Mouse (Mus musculus) heart, postnatal 14 days (tissue): ENCODE data around the gene Adamts15. TPM values are rescaled to one million over a fixed set of nuclear protein-coding genes. Genes with fewer than 3 reads are reported as not detected.
A peak's percentile ranks its signal among the peaks of the same experiment; 100 is the strongest.

Experiments used
- DNase-seq, 2 experiments: peaks; one replicate each; pipeline ENCODE4 v3.0.0; 2021 to 2022
- intact Hi-C: fragments of 180-260 bp; cut with DNase I; formaldehyde crosslinking; loops from one replicate; pipeline ENCODE4 v1.15.1; 2025
- total RNA-seq, 2 experiments: library from RNA; stranded (reverse); gene quantifications; 2 replicates each; pipeline ENCODE4 v1.2.3; 2021

Gene Adamts15
- total RNA-seq, 2 experiments from 2014 or later = 13.1 to 15.9 TPM

DNA sequence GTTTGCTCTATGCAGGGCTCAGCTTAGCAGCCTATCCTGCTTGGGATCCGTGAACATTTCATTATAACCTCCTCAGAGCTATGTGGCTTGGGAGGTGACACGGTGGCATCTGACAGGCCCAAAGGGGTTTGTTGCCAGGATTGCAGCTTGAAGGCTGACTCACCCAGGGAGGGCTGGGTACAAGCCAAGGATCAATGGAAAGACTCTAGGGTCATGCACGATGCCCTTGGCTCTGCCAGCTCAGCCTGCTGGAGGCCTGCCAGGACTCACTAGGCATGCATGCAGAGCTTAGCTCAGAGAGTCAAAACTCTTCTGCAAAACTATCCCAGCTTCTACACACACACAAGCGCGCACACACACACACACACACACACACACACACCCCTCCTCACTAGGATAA lies 25.5 kb downstream of the Adamts15 start:
- intact Hi-C loops = no loop called here
- peak; percentile 85 to 87 for DNase-seq

DNA sequence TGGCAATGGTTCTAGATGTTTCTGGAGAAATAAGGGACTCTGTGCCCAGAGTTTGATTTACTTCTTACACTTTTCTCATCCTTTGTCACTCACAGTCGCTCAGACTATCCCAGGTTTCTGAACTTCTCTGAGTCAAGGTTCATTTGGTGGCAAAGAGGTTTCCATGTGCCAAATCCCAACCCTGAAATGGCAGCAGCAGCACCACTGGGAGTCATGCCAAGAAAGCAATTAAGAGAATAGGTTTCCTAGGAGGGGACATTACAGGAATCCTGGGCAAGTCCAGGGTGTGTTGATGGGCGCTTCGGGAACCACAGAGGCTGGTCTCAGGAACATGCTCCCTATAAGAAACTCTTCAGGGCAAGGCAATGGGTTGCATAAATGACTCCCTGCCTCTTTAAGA lies 26.6 kb downstream of the Adamts15 start:
- peak in 1 of 2 experiments; percentile 32 for DNase-seq
- intact Hi-C loops = no loop called here

DNA sequence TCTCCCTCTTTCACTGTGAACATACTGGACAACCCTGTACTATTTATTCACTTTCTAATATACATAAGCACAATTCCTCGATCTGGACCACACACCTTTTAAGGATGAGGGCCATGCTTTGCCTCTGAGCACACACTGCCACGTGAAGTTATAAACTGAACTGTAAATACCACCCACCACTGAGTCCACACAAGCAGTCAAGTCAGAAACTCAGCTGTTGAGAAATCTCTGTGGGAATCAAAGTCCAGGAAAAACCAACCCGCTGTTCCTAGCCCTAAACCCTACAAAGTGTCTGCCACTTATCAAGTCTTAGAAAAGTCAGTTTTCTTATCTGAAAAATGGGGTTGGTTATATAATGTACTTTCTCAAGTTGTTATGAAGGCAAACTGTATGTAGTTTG lies 36.0 kb downstream of the Adamts15 start:
- no peak for DNase-seq
- intact Hi-C loops = no loop called here

DNA sequence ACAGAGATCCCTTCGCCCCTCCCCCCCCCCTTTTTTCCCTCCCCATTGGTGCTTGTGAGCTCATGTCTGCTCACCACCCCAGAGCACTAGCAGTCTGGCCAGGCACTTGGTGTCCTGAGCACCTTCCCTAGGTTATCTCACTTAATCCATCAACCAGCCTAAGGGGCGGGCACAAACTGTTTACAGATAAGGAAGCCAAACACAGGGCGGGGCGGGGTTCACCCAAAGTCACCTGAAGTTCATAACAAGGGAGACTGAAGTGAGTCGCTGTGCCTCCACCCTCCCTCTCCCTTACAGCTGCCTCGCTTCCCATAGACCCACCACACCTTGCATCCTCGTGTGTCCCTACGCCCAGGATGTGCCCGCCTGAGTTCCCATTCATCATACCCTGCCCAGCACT lies 41.7 kb downstream of the Adamts15 start:
- intact Hi-C loops = no loop called here
- DNase-seq = no peak

DNA sequence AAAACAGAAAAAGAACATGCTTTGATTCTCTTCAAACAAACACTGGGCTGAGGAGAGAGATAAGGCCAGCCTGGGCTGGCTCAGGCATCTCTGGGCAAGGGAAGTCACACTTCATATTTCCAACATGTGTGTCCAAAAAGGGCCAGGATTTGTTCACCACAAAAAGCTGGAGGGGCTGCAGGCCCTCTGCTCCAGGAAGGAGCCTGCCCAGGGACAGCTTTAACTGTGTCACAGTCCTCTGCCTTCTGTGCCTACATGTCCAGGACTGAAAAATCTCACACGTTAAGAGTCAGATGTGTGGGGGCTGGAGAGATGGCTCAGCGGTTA lies 42.3 kb downstream of the Adamts15 start:
- intact Hi-C loops = no loop called here
- no peak for DNase-seq

DNA sequence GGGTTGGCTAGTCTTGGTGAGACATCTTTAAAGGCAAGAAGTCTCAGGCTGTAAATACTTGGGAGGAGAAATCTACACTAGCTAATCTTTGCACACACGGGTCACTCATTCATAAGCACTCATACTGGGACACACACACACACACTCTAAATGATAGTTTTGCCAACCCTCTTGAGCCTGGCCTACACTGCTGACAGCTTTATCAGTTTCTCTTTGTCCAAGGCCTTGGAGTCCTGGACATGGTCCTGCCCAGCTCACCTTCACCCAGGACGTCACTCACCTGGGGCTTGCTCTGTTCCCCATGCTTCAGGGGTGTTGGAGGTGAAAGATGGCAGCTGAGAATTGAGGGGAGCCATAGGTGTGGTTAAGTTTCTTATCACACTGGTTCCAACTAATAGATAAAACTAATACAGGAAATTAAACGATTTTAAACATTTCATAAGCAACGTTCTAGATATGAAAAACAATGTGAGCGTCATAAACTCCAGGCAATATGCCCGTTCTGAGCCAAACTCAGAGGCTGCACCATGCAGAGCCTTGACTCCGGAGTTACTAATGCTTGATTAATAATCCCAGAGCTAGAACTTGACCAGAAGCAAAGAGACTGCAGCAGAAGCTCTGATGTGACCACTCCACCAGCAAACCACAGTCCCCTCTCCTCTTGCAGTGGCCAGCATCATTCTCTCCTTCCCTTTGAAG lies 42.9 kb downstream of the Adamts15 start:
- peak in 1 of 2 experiments; percentile 9 for DNase-seq
- intact Hi-C loops = no loop called here

DNA sequence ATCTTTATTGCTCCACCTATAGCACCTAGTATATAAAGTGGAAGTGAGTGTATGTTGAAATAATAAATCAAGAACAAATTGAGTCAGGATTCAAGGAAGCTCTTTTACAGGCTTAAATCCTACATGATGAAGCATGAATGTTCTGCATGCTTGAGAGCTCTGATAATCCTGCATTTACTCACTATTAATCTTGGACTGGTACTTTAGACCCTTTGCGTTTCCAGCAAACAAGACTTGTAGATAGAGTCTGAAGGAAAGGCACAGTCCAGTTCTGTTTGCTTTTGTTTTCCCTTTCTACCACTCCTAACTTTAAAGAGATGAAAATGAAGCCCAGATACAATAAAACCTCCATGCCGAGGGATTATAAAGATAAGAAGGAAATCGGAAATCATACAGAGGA lies 45.7 kb downstream of the Adamts15 start:
- intact Hi-C loops = no loop called here
- DNase-seq = no peak

DNA sequence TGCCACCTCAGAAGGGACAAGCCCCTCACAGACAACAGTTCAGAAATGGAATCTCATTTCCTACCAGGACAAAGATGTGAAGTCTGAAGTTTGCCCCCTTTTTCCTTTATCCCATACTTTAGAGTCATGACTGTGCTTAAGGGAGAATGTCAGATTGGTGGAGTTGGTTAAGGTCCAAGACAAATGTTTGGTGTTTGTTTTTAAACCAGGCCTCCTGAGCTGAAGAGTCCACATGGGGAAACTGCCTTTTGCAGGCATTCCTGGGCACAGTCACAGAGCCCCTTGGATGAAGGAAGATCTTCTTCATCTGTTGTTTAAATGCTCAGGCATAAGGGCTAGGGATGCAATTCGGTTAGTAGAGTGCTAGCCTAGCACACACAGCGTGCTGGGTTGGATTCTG lies 66.4 kb downstream of the Adamts15 start:
- intact Hi-C loops = no loop called here
- DNase-seq = no peak

DNA sequence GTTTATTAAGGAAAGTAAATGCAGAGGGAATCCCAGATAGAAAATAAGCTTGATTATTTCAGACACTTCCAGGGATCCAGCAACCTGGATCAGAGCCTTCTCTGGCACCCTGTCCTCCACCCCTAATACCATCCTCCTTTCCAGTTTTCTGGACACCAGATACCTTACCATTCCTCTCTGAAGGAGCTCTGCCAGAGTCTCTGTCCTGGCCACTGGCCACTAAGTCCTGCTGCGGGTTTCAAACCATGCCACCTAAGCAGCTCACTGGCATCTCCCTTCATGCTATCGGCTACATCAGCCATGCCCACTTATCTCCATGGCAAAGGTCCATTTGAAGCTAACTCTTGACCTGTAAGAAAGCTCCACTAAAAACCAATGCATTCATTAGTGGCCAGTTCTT lies 70.4 kb downstream of the Adamts15 start:
- no peak for DNase-seq
- intact Hi-C loops = no loop called here

DNA sequence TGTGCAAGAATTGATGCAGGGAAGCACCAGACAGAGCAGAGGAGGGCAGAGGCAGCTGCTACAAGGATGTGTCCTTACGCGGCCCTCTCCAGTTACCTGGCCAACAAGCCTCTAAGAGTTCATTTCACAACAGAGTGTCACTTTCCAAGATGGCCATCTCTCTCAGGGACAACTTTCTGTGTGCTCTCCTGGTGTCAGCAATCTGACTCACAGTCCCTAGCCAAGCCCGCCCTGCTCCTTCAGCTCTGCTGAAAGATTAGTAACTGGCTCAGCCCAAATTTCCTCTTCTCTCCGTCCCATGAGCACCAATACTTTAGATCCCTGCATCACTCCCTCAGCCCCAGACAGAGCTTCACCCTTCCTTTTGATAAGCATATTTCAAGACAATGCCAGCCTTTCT lies 72.3 kb downstream of the Adamts15 start:
- DNase-seq = peak in 1 of 2 experiments; percentile 15

DNA sequence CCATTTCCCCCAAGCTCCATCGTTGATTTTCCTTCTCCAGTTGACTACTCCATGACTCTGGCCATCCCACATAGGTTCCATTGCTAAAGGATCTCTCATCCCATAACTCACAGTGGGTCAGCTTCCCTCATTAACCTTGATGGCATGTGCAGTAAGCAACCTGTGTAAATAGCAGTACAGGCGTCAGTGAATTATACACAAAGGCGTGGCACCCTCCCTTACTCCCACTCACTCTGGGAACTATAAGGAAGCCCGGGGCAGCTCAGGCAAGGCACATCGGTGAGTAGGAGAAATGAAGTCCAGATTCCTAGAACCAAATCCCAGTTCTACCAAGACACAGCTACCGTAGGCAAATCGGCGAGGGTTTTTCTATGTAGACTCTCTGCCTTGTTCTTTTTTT lies 72.8 kb downstream of the Adamts15 start:
- DNase-seq = no peak
- intact Hi-C loops = loop anchor here (5.0 kb wide), 2 partner anchors 67 to 68 kb away; no protein-coding TSS in a partner anchor

More for the DNA sequence above, 72.3 kb downstream of the Adamts15 start:
- intact Hi-C loops = loop anchor here (5.0 kb wide), 2 partner anchors 67 to 68 kb away; no protein-coding TSS in a partner anchor

Other genes with a start within 250 kb of the Adamts15 start
- gene Adamts8, start 20.1 kb upstream of the Adamts15 start, total RNA-seq = 1 to 10 TPM; 4.4 to 6.8 TPM
- 10 to 100 TPM; 29.8 to 33.8 TPM for gene Zbtb44, start 108.2 kb upstream of the Adamts15 start, total RNA-seq
- under 1 TPM; 0.34 to 0.36 TPM for gene St14, start 209.4 kb upstream of the Adamts15 start, total RNA-seq